Mouse (Mus musculus): ENCODE measurements around the gene Ap2s1.
A peak's percentile ranks its signal among the peaks of the same experiment; 100 is the strongest.

- peak; percentile 47; the same call in 1 of the 2 replicates for TF ChIP-seq CTCF (IDR thresholded peaks at IDR 0.05; ENCODE audit: borderline replicate concordance, control insufficient read depth, extremely low read depth, insufficient read depth, low read length, poor library complexity)
- peak; percentile 99 for TF ChIP-seq POLR2A (IDR thresholded peaks at IDR 0.05; ENCODE audit: control insufficient read depth, extremely low read depth, insufficient read depth, low read length, poor library complexity)
Observed at GRCm38 (mm10) chr7:16780825-16781554, 42.8 kb downstream of the Ap2s1 start, which contains the start of gene Slc1a5.
